Mouse (Mus musculus) heart, embryonic 15.5 days (tissue): ENCODE results near the gene Cfap73. TPM values are rescaled to one million over a fixed set of nuclear protein-coding genes. Genes with fewer than 3 reads are reported as not detected.

Experiments
- ATAC-seq: fragments of 200-750 bp; cut with Nextera tagmentation; replicated peaks from 2 replicates; pipeline ENCODE4 v1.8.0; 2017; ENCODE audit warnings: low read depth, moderate TSS enrichment; ENCODE audit not compliant: insufficient number of reproducible peaks, insufficient read depth, low FRiP score
- H3K27ac ChIP-seq: fragments of 300-500 bp; sonication (generic); 2 replicates; pipeline ENCODE4 v1.5.1; 2015; ENCODE audit warnings: mild to moderate bottlenecking, inconsistent platforms
- H3K27me3 ChIP-seq: fragments of 300-500 bp; sonication (generic); 2 replicates; pipeline ENCODE4 v1.6.1; 2015; ENCODE audit warnings: inconsistent platforms
- H3K36me3 ChIP-seq: fragments of 300-500 bp; sonication (generic); 2 replicates; pipeline ENCODE4 v1.6.1; 2015; ENCODE audit warnings: mild to moderate bottlenecking, inconsistent platforms
- H3K4me1 ChIP-seq: fragments of 300-500 bp; sonication (generic); replicated peaks from 2 replicates; pipeline ENCODE4 v1.6.1; 2015; ENCODE audit warnings: inconsistent platforms
- H3K4me2 ChIP-seq: fragments of 300-500 bp; sonication (generic); 2 replicates; pipeline ENCODE4 v1.6.1; 2015; ENCODE audit warnings: inconsistent platforms, mild to moderate bottlenecking, moderate library complexity
- H3K4me3 ChIP-seq: fragments of 300-500 bp; sonication (generic); 2 replicates; pipeline ENCODE4 v1.5.1; 2015; ENCODE audit warnings: mild to moderate bottlenecking, inconsistent platforms
- H3K9ac ChIP-seq: fragments of 300-500 bp; sonication (generic); 2 replicates; pipeline ENCODE4 v1.6.1; 2015; ENCODE audit warnings: mild to moderate bottlenecking, inconsistent platforms
- H3K9me3 ChIP-seq: fragments of 300-500 bp; sonication (generic); replicated peaks from 2 replicates; pipeline ENCODE4 v1.6.1; 2016; ENCODE audit warnings: inconsistent platforms
- WGBS: fragments of 180-500 bp; shearing (Covaris S2); methylation state at CpG from one replicate; pipeline ENCODE4 v1.1.7; 2015; ENCODE audit warnings: mixed read lengths; 5-methylcytosine and 5-hydroxymethylcytosine counted together
- polyA plus RNA-seq: library from polyadenylated mRNA; unstranded; fragments of >200 nt; fragmentation: Nextera tagmentation; extraction: Ambion mirVana; gene quantifications from 2 replicates; pipeline ENCODE4 v1.2.1, GENCODE M21; 2015

Gene Cfap73
- polyA plus RNA-seq, 1 experiment from 2014 or later: not detected

GRCm38 (mm10) chr5:120579898-120580626 lies 54.0 kb downstream of the Cfap73 start:
- H3K9me3 ChIP-seq: no peaks in the 10 kb centered on the region
- peak overlapping the region; percentile 35; the same call in 1 of the 2 replicates for H3K4me2 ChIP-seq
- H3K36me3 ChIP-seq: peaks cover 7% of the 10 kb centered on the region; the same call in 1 of the 2 replicates
- H3K27me3 ChIP-seq: no peaks in the 10 kb centered on the region
- WGBS: 88% methylated on average over 26 of the region's 26 CpGs
- no peak overlapping the region for H3K9ac ChIP-seq
- ATAC-seq: no peak
- H3K4me1 ChIP-seq: peaks cover 41% of the 10 kb centered on the region
- no peak overlapping the region for H3K4me3 ChIP-seq
- H3K27ac ChIP-seq: no peak overlapping the region

GRCm38 (mm10) chr5:120579211-120579897 lies 54.7 kb downstream of the Cfap73 start:
- Histone ChIP-seq H3K4me2 (peak overlapping the region; percentile 35), H3K4me3 (no peak overlapping the region), H3K4me1 (peaks cover 41% of the 10 kb centered on the region), H3K9me3 (no peaks in the 10 kb centered on the region), H3K36me3 (peaks cover 7% of the 10 kb centered on the region; the same call in 1 of the 2 replicates), H3K27me3 (no peaks in the 10 kb centered on the region), H3K27ac (peak overlapping the region; percentile 69), H3K9ac (no peak overlapping the region)
- ATAC-seq: no peak
- WGBS: 54% methylated on average over 26 of the region's 26 CpGs

GRCm38 (mm10) chr5:120578504-120579081 lies 55.4 kb downstream of the Cfap73 start:
- H3K4me1 ChIP-seq: peaks cover 41% of the 10 kb centered on the region
- peaks cover 3% of the 10 kb centered on the region; the same call in 1 of the 2 replicates for H3K36me3 ChIP-seq
- ATAC-seq: peak; percentile 53; the same call in 1 of the 2 replicates
- peak overlapping the region; percentile 69 for H3K27ac ChIP-seq
- peak overlapping the region; percentile 35 for H3K4me2 ChIP-seq
- 46% methylated on average over 12 of the region's 12 CpGs for WGBS
- no peak overlapping the region for H3K4me3 ChIP-seq
- no peaks in the 10 kb centered on the region for H3K9me3 ChIP-seq
- H3K9ac ChIP-seq: no peak overlapping the region
- H3K27me3 ChIP-seq: no peaks in the 10 kb centered on the region

Other genes with a start within 250 kb of the Cfap73 start
- gene Lhx5, start 202.5 kb downstream of the Cfap73 start, polyA plus RNA-seq: not detected in 2 replicates
- gene Sdsl, start 161.4 kb downstream of the Cfap73 start, polyA plus RNA-seq: 14.3 and 15.8 TPM in 2 replicates
- 0.33 TPM in 1 of 2 replicates, not detected in the other for gene Sds, start 157.7 kb downstream of the Cfap73 start, polyA plus RNA-seq
- 40.8 and 49.6 TPM in 2 replicates for gene Plbd2, start 130.6 kb downstream of the Cfap73 start, polyA plus RNA-seq
- 2.7 and 5.0 TPM in 2 replicates for gene Slc8b1, start 123.1 kb downstream of the Cfap73 start, polyA plus RNA-seq
- 12.4 and 16.8 TPM in 2 replicates for gene Tpcn1, start 45.6 kb downstream of the Cfap73 start, polyA plus RNA-seq
- 0.19 and 0.46 TPM in 2 replicates for gene Iqcd, start 45.2 kb downstream of the Cfap73 start, polyA plus RNA-seq
- 11.0 and 12.7 TPM in 2 replicates for gene Rita1, start 21.6 kb downstream of the Cfap73 start, polyA plus RNA-seq
- 23.4 and 32.9 TPM in 2 replicates for gene Ddx54, start 21.5 kb downstream of the Cfap73 start, polyA plus RNA-seq
- gene Rasal1, start 14.6 kb upstream of the Cfap73 start, polyA plus RNA-seq: 0.25 and 0.55 TPM in 2 replicates
- 1.9 and 12.3 TPM in 2 replicates for gene Dtx1, start 77.7 kb upstream of the Cfap73 start, polyA plus RNA-seq
- gene Oas2, start 115.6 kb upstream of the Cfap73 start, polyA plus RNA-seq: 0.30 and 0.68 TPM in 2 replicates
- 0.34 and 0.76 TPM in 2 replicates for gene Oas3, start 143.4 kb upstream of the Cfap73 start, polyA plus RNA-seq
- gene Oas1e, start 161.3 kb upstream of the Cfap73 start, polyA plus RNA-seq: 0.09 TPM in 1 of 2 replicates, not detected in the other
- 0.73 and 0.84 TPM in 2 replicates for gene Oas1c, start 178.3 kb upstream of the Cfap73 start, polyA plus RNA-seq
- gene Oas1f, start 213.1 kb upstream of the Cfap73 start, polyA plus RNA-seq: not detected in 2 replicates
- not detected in 2 replicates for gene Oas1h, start 227.2 kb upstream of the Cfap73 start, polyA plus RNA-seq